Mouse (Mus musculus): ENCODE data around the gene Gm884.
"Not testable (repeated sequence)": the region's sequence is repeated elsewhere in the genome, so short reads cannot be mapped to it uniquely, and the experiment has no call there.

The Gm884 gene

DNA sequence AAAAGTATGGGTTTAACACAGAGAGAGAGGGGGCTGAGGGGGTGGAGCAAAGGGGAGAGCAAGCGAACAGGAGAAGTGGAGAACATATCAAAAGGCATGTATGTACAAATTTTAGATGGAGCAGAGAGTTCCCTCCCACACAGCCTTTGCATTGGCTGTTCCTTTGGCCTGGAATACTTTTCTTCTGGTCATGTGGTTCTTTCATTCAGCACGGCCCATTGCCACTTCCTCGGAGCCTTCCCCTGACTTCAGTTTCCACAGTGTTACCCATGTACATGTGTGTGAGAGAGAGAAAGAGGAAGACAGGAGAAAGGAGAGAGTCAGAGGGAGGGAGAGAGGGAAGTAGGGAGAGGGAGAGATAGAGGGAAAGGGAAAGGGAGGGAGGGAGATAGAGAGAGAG lies 14.5 kb upstream of the Gm884 start:
- no peak for DNase-seq (ENCODE audit: low read depth, low spot score)

DNA sequence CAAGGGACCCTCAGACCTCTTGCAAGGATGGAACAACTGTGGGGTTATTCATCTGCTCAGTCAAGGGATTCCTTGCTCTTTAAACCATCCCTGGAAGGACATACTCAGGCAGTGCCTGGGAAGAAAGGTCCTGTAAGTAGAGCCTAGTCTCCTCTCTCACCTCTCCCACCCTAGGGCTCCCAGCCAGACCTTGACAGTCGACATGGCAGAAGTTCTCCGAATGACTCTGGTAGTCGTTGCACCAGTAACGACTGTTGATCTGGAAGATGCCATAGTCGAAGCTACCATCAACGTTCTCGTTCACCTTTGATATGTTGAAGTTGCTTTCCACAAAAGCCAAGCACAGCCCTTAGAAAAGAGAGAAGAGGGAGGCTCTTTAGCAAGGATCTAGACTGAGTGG lies 13.9 kb upstream of the Gm884 start:
- DNase-seq (ENCODE audit: low read depth, low spot score), result no peak

DNA sequence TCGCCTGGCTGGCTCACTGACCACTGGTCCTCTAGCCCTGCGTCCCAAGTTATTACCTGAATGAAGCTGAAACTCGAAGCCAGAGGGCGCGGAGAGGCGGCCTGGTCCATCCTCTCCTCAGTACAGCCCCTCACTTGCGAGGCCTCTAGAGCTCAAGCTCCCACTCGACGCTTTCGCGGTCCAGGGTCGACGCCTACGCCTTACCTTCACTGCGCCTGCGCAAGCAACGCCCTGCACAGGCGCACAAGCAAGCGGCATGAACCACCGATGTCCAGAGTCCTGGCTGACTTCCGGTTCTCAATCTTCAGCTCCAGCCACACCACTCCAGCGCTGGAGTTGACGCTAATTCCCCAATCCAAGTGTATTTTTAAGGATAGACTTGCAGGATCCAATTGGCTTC lies 6.5 kb upstream of the Gm884 start:
- DNase-seq (ENCODE audit: low read depth, low spot score), result no peak

DNA sequence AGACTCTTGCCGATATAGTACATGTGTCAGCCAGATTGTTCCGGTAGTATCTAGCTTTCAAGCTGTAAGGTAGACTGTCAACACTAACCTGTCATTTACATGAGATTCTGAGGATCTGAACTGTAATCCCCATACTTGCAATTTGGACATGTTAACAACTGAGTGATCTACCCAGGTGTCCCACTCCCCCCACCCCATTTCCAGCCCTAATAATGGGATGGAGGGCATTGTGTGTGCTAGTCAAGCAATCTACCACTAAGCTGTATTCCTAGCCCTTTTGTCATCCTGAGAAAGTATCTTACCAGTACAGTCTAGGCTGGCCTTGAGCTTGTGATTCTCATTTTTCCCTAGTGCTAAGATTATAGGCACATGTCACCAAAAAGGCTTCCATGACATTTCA lies 10.2 kb downstream of the Gm884 start:
- DNase-seq (ENCODE audit: low read depth, low spot score), result no peak

DNA sequence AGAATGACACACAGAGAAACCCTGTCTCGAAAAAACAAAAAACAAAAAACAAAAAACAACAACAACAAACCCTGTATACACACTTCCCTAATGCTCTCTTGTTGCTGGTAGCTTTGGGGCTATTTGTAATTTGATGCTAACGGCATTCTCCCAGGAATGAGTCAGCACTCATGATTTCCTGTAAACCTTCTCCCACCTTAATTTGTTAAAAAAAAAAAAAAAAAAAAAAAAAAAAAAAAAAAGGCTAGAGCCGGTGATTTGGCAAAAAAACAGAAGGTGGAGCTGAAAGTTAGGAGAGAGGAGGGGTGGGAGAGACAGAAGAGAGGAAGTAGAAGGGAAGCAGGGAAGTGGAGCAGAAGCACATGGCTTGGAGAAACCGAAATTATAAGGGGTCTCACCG lies 14.3 kb downstream of the Gm884 start:
- no peak for DNase-seq (ENCODE audit: low read depth, low spot score)

DNA sequence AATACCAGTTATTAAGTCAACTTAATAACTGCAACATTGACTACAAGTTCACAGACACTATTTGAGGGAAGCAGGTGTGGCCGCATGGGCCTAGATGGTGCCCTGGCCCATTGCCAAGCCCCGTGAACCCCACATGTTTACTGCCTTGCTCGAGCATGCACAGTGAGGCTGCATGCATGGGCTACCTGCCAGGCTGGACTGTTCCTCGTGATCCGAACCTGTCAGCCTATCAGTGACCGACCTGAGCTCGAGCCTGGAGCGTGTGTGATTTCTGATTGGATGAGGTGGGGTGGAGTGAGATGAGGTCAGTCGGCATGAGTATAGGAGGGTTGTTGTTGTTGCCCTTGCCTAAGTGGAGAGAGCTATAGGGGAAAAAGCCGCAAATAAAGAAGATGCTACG lies 42.6 kb downstream of the Gm884 start:
- DNase-seq (ENCODE audit: low read depth, low spot score), result no peak

DNA sequence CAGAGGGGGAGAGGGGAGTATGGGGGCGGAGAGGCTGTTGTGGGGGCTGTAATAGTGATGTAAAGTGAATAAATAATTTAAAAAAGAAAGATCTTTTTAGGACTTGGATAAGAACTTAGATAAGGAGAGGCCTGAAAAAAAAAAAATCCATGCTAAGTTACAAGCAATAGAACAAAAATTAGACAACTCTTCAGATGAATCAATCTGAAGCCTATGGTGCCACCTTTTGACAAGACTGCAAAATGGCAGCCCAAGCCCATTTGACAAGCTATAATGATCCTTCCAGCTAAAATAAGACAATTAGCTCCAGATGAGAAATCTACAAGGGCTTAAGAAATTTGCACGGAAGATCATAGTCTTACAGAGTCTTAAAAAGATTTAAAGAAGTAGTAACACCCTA lies 64.9 kb downstream of the Gm884 start:
- no peak for DNase-seq (ENCODE audit: low read depth, low spot score)

DNA sequence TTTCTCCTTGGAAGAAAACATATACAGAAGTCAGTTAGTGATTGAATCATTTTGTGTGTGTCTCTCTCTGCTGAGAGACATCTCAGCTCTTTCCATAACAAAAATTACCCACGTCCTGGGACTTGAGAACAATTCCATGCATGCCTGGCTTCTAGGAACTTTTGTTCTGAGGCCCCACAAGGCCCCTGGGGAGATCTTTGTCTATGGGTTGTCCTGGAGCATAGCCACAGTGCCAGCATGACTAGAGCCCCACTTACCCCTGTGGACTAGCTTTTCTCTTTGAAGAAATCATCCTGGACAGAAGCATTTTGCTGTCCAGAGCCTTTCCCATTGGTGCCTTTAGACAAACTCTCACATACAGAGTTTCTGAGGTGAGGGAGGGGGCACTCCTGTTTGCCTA lies 86.0 kb downstream of the Gm884 start:
- DNase-seq (ENCODE audit: low read depth, low spot score), result not testable (repeated sequence)

DNA sequence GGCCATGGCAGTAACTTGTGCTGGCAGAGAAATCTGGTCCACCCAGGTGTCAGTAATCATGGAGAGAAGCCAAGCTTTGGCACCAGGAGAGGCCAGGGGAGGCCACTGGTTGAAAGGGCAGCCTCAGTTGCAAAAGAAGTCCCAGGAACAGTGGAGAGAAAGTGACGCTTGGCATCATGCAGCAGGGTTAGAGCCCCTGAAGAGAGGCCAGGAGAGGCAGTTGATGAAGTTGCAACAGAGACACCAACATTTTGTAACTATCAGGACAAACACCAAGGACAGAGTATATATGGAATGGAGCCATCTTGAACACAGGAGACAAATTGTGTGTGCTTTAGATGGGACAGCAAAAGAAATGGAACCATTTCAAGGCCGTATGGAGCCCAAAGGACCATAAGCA lies 108.8 kb downstream of the Gm884 start:
- no peak for DNase-seq (ENCODE audit: low read depth, low spot score)

DNA sequence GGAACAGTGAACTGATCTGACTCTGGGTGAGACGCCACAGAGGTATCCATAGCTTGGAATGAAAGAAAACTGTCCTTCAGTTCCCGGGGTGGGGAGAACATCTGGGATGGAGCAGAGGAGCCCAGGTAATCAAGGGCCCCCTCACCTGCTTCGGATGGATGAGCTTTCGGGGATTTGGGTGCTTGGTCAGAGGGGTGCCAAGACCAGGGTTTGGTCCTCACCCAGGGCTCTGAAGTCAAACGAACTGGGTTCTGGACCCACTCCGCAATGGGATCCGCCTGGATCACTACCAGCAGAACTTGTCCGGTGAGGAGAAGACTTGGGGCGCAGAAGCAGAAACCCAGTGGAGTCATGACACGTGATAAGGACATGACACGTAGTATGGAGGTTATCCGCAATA lies 116.4 kb downstream of the Gm884 start, which contains the start of gene Lrrc37a:
TSS of gene Lrrc37a (minus strand) at position 101 of the 400 bp plus-strand sequence.
- no peak for DNase-seq (ENCODE audit: low read depth, low spot score)
